Mouse (Mus musculus) liver, adult 2 months (tissue): ENCODE results near the gene Kynu. TPM values are rescaled to one million over a fixed set of nuclear protein-coding genes. Genes with fewer than 3 reads are reported as not detected.
A peak's percentile ranks its signal among the peaks of the same experiment; 100 is the strongest.

Experiments
- DNase-seq: peaks from one replicate; pipeline ENCODE4 v3.0.0-alpha.2; 2011; ENCODE audit warnings: low read depth, low spot score; ENCODE audit errors: extremely low read depth
- H3K27ac ChIP-seq: fragments of 200-500 bp; replicated peaks from 2 replicates; pipeline ENCODE4 v1.5.1; 2012; ENCODE audit warnings: low read depth, mild to moderate bottlenecking, control low read depth, inconsistent platforms, low read length; ENCODE audit not compliant: insufficient read depth
- H3K27me3 ChIP-seq: fragments of 200-500 bp; 2 replicates; pipeline ENCODE4 v1.6.1; 2012; ENCODE audit warnings: mild to moderate bottlenecking, moderate library complexity, low read length, inconsistent platforms; ENCODE audit not compliant: control insufficient read depth, insufficient read depth
- H3K36me3 ChIP-seq: fragments of 200-500 bp; 2 replicates; pipeline ENCODE4 v1.6.1; 2012; ENCODE audit warnings: low read length, inconsistent platforms; ENCODE audit not compliant: control insufficient read depth, insufficient read depth
- H3K4me1 ChIP-seq: fragments of 200-500 bp; 2 replicates; pipeline ENCODE4 v1.6.1; 2011; ENCODE audit warnings: low read length; ENCODE audit not compliant: control insufficient read depth, insufficient read depth
- H3K4me3 ChIP-seq: fragments of 200-500 bp; 2 replicates; pipeline ENCODE4 v1.5.1; 2011; ENCODE audit warnings: low read depth, mild to moderate bottlenecking, control low read depth, low read length, moderate library complexity; ENCODE audit not compliant: insufficient read depth
- H3K79me2 ChIP-seq: fragments of 200-500 bp; 2 replicates; pipeline ENCODE4 v1.6.1; 2012; ENCODE audit warnings: inconsistent platforms, mild to moderate bottlenecking, low read length, moderate library complexity; ENCODE audit not compliant: control insufficient read depth, insufficient read depth
- H3K9ac ChIP-seq: fragments of 200-500 bp; 2 replicates; pipeline ENCODE4 v1.6.1; 2012; ENCODE audit warnings: low read depth, mild to moderate bottlenecking, control low read depth, inconsistent platforms, low read length
- CTCF ChIP-seq: fragments of 200-500 bp; IDR thresholded peaks from 2 replicates; pipeline ENCODE4 v1.5.1; 2011; ENCODE audit warnings: low read depth, low read length, control low read depth
- POLR2A ChIP-seq: fragments of 200-500 bp; IDR thresholded peaks from 2 replicates; pipeline ENCODE4 v1.6.1; 2011; ENCODE audit warnings: low read length, control low read depth; ENCODE audit not compliant: insufficient read depth; ENCODE audit errors: extremely low read depth
- WGBS: fragments of 180-500 bp; shearing (Covaris S2); methylation state at CpG from one replicate; pipeline ENCODE4 v1.1.7; 2018; 5-methylcytosine and 5-hydroxymethylcytosine counted together
- polyA plus RNA-seq: library from polyadenylated mRNA; depleted of rRNA; stranded (reverse); fragments of >200 nt; gene quantifications from 2 replicates; pipeline ENCODE4 v1.2.3, GENCODE M21; 2012
- total RNA-seq: library from RNA; depleted of rRNA; stranded (reverse); fragments of >200 nt; gene quantifications from 2 replicates; pipeline ENCODE4 v1.2.3, GENCODE M21; 2014

Kynu gene
- total and polyA plus RNA-seq, 2 experiments: 52.8 to 130 TPM

GRCm38 (mm10) chr2:43592001-43592704 lies 37.0 kb downstream of the Kynu start:
- H3K27me3 ChIP-seq: no peaks in the 10 kb centered on the region
- no peak overlapping the region for H3K4me3 ChIP-seq
- no peaks in the 10 kb centered on the region; the same call in 1 of the 2 replicates for H3K79me2 ChIP-seq
- peak; percentile 51 for DNase-seq
- no peaks in the 10 kb centered on the region; the same call in 1 of the 2 replicates for H3K4me1 ChIP-seq
- WGBS: 33% methylated on average over 1 of the region's 1 CpGs
- no peak overlapping the region for H3K27ac ChIP-seq
- H3K9ac ChIP-seq: no peak overlapping the region
- no peak for TF ChIP-seq POLR2A
- no peak for TF ChIP-seq CTCF
- H3K36me3 ChIP-seq: peaks cover 39% of the 10 kb centered on the region

GRCm38 (mm10) chr2:43613571-43613970 lies 58.4 kb downstream of the Kynu start:
- no peaks in the 10 kb centered on the region for H3K4me1 ChIP-seq
- no peak overlapping the region for H3K9ac ChIP-seq
- no peaks in the 10 kb centered on the region for H3K27me3 ChIP-seq
- no peak for DNase-seq
- H3K27ac ChIP-seq: no peak overlapping the region
- TF ChIP-seq POLR2A: no peak
- TF ChIP-seq CTCF: no peak
- H3K36me3 ChIP-seq: peaks cover 64% of the 10 kb centered on the region
- WGBS: 31% methylated on average over 6 of the region's 6 CpGs
- H3K79me2 ChIP-seq: no peaks in the 10 kb centered on the region
- no peak overlapping the region for H3K4me3 ChIP-seq

GRCm38 (mm10) chr2:43621140-43621539 lies 66.0 kb downstream of the Kynu start:
- Histone ChIP-seq H3K9ac (no peak overlapping the region), H3K27me3 (no peaks in the 10 kb centered on the region), H3K4me1 (no peaks in the 10 kb centered on the region), H3K36me3 (peaks cover 54% of the 10 kb centered on the region), H3K27ac (no peak overlapping the region), H3K79me2 (no peaks in the 10 kb centered on the region), H3K4me3 (no peak overlapping the region)
- TF ChIP-seq CTCF (no peak), POLR2A (no peak)
- no peak for DNase-seq

- WGBS: 3% methylated on average over 1 of the region's 1 CpGs
- Histone ChIP-seq H3K9ac (no peak overlapping the region), H3K36me3 (peaks cover 43% of the 10 kb centered on the region), H3K4me1 (no peaks in the 10 kb centered on the region), H3K4me3 (no peak overlapping the region), H3K27me3 (no peaks in the 10 kb centered on the region), H3K27ac (no peak overlapping the region), H3K79me2 (no peaks in the 10 kb centered on the region)
- TF ChIP-seq CTCF (peak; percentile 59), POLR2A (no peak)
- no peak for DNase-seq
Measured at GRCm38 (mm10) chr2:43622844-43623243, 67.7 kb downstream of the Kynu start.

GRCm38 (mm10) chr2:43631786-43632185 lies 76.7 kb downstream of the Kynu start:
- no peak for DNase-seq
- no peak overlapping the region for H3K4me3 ChIP-seq
- TF ChIP-seq POLR2A (no peak), CTCF (no peak)
- H3K79me2 ChIP-seq: no peaks in the 10 kb centered on the region
- H3K9ac ChIP-seq: no peak overlapping the region
- no peak overlapping the region for H3K27ac ChIP-seq
- H3K27me3 ChIP-seq: no peaks in the 10 kb centered on the region
- H3K36me3 ChIP-seq: peaks cover 52% of the 10 kb centered on the region
- H3K4me1 ChIP-seq: no peaks in the 10 kb centered on the region

GRCm38 (mm10) chr2:43636498-43636897 lies 81.4 kb downstream of the Kynu start:
- no peak for DNase-seq

More at GRCm38 (mm10) chr2:43636498-43636897, 81.4 kb downstream of the Kynu start:
- no peaks in the 10 kb centered on the region for H3K27me3 ChIP-seq
- H3K4me1 ChIP-seq: no peaks in the 10 kb centered on the region
- no peak overlapping the region for H3K9ac ChIP-seq
- peaks cover 56% of the 10 kb centered on the region for H3K36me3 ChIP-seq
- no peak overlapping the region for H3K27ac ChIP-seq
- H3K4me3 ChIP-seq: no peak overlapping the region
- no peaks in the 10 kb centered on the region for H3K79me2 ChIP-seq
- TF ChIP-seq CTCF (peak; percentile 16; the same call in 1 of the 2 replicates), POLR2A (no peak)
